ENCODE assay signal across 34 mouse cellular contexts in the genomic region with DNA sequence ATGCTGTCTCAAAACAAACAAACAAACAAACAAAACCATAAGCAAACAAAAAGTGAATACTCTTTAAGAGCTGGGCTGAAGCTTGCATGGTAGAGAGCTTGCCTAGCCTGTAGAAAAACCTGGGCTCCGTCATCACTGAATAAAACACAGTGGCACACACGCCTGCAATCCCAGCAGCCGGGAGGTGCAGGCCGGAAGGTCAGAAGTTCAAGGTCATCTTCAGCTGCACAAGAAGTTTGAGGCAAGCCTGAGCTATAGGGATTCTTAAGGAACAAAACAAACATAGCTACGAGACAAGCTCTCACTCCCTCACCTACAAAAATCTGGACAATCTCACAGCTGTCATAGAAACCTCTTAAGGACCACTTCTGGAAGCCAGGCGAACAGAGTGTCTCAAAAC. TPM values are rescaled to one million over a fixed set of nuclear protein-coding genes. Genes with fewer than 3 reads are reported as not detected.
A peak's percentile ranks its signal among the peaks of the same experiment; 100 is the strongest.
DNase-seq lines count a peak whose midpoint lies in the region; TF ChIP-seq lines count a peak whose summit lies in the region.
"Had no signal": no experiment of that assay in that cellular context is flagged by ENCODE, and none has a peak within 500 bp of the region (broad histone marks: within the 10 kb centered on the region; RNA-seq: fewer than 3 reads in every experiment).

No protein-coding gene starts in this region.

- H3K4me1 ChIP-seq in heart, embryonic 10.5 days: peaks cover 34% of the 10 kb centered on the region
- H3K4me1 ChIP-seq in ES-Bruce4 (ENCODE audit: control insufficient read depth, insufficient read depth, low read length): peaks cover 8% of the 10 kb centered on the region

- peak; percentile 79 for TF ChIP-seq EP300 in ES-Bruce4 (IDR thresholded peaks at IDR 0.05; ENCODE audit: insufficient read depth, low read depth, low read length)

- TF ChIP-seq CTCF in ES-Bruce4 (IDR thresholded peaks at IDR 0.05; ENCODE audit: low read depth, low read length): no peak

- no peak for TF ChIP-seq POLR2A in ES-Bruce4 (IDR thresholded peaks at IDR 0.05; ENCODE audit: insufficient read depth, low read length)

- peak overlapping the region; percentile 25; the same call in 1 of the 2 replicates for H3K27ac ChIP-seq in heart, embryonic 10.5 days
- peak overlapping the region; percentile 58 for H3K27ac ChIP-seq in ES-Bruce4 (ENCODE audit: insufficient read depth, low read length)
- H3K27ac ChIP-seq: embryonic facial prominence, embryonic 15.5 days; gastrocnemius, adult 2 months; heart, embryonic 15.5 days; hindbrain, embryonic 12.5 days; hindbrain, embryonic 15.5 days had no signal

- no peak overlapping the region for H3K9ac ChIP-seq in ES-Bruce4 (ENCODE audit: low read depth, poor library complexity, severe bottlenecking)
- H3K9ac ChIP-seq: embryonic facial prominence, embryonic 15.5 days; forebrain, postnatal 0 days; heart, embryonic 12.5 days; heart, embryonic 15.5 days; hindbrain, embryonic 12.5 days; hindbrain, embryonic 15.5 days had no signal

- 47% methylated on average over 6 of the region's 6 CpGs for WGBS in heart, embryonic 10.5 days

- H3K27me3 ChIP-seq in heart, embryonic 10.5 days (ENCODE audit: insufficient read depth, poor library complexity, severe bottlenecking): peaks cover 25% of the 10 kb centered on the region
- H3K27me3 ChIP-seq in ES-Bruce4 (ENCODE audit: control insufficient read depth, insufficient read depth, low read length, poor library complexity, severe bottlenecking): no peaks in the 10 kb centered on the region
- H3K27me3 ChIP-seq: hindbrain, embryonic 15.5 days had no signal

- H3K36me3 ChIP-seq in heart, embryonic 10.5 days: no peaks in the 10 kb centered on the region
- no peaks in the 10 kb centered on the region for H3K36me3 ChIP-seq in ES-Bruce4 (ENCODE audit: control insufficient read depth, insufficient read depth, low read length, poor library complexity, severe bottlenecking)
- H3K36me3 ChIP-seq: embryonic facial prominence, embryonic 15.5 days; heart, embryonic 12.5 days; heart, embryonic 15.5 days; hindbrain, embryonic 12.5 days; hindbrain, embryonic 15.5 days had no signal

- no peaks in the 10 kb centered on the region for H3K9me3 ChIP-seq in heart, embryonic 10.5 days
- H3K9me3 ChIP-seq in ES-Bruce4 (replicated peaks; ENCODE audit: control insufficient read depth, insufficient read depth, low read length, poor library complexity, severe bottlenecking): no peaks in the 10 kb centered on the region
- H3K9me3 ChIP-seq: embryonic facial prominence, embryonic 15.5 days; heart, embryonic 12.5 days; heart, embryonic 15.5 days; hindbrain, embryonic 12.5 days; hindbrain, embryonic 15.5 days had no signal

- no peak overlapping the region for H3K4me3 ChIP-seq in heart, embryonic 10.5 days
- no peak overlapping the region for H3K4me3 ChIP-seq in ES-Bruce4 (ENCODE audit: low read depth, low read length)
- H3K4me3 ChIP-seq: embryonic facial prominence, embryonic 15.5 days; gastrocnemius, adult 2 months; heart, embryonic 12.5 days; heart, embryonic 15.5 days; hindbrain, embryonic 12.5 days; hindbrain, embryonic 15.5 days had no signal

- no peak for DNase-seq in heart, embryonic 10.5 days (ENCODE audit: low spot score)
- no peak for DNase-seq in heart, postnatal 4 days
- peak; percentile 89 for DNase-seq in R1 (ENCODE audit: low read depth, low spot score)
- no peak for DNase-seq in adrenal gland, postnatal 14 days
- no peak for DNase-seq in layer of hippocampus, adult 9-10 months (ENCODE audit: low spot score)
- DNase-seq: adrenal gland, postnatal 10 days; B cell, adult 2 months; cerebellum, adult 11-12 months; cerebellum, adult 8-10 months; cerebellum, postnatal 10 days; cerebellum, postnatal 36 days; embryo, embryonic 11 days; forebrain, postnatal 0 days; gastrocnemius, adult 2 months; gastrocnemius, postnatal 14 days; heart, postnatal 10 days; heart, postnatal 36 days; kidney, adult 2 months had no signal

RNA-seq across cellular contexts. Expression of a gene that starts 0.6 kb away (rescaled TPM):
- polyA plus RNA-seq in heart, embryonic 10.5 days (2016; fragmentation: Nextera tagmentation; extraction: Ambion mirVana): not detected in 2 replicates
- total RNA-seq in heart, postnatal 4 days (2021): not detected
- not detected in 2 replicates for polyA plus RNA-seq in ES-Bruce4 (2011; ENCODE audit: insufficient read depth, insufficient read length, low read depth, missing spikeins)
- not detected in 2 replicates for total RNA-seq in adrenal gland, postnatal 14 days (2021)
- total RNA-seq: adrenal gland, adult 18-20 months; adrenal gland, postnatal 10 days; adrenal gland, postnatal 4 days; CH12.LX; gastrocnemius, adult 2 months; gastrocnemius, postnatal 14 days; gastrocnemius, postnatal 4 days; heart, adult 8-10 months; heart, postnatal 10 days; heart, postnatal 36 days; MEL had no signal
- polyA plus RNA-seq: embryonic facial prominence, embryonic 11.5 days; embryonic facial prominence, embryonic 15.5 days; forebrain, embryonic 11.5 days; heart, embryonic 12.5 days; heart, embryonic 15.5 days; hindbrain, embryonic 15.5 days; intestine, embryonic 14.5 days; intestine, postnatal 0 days; kidney, adult 2 months had no signal

RNA-seq across cellular contexts. Expression of a gene that starts 4.4 kb away (rescaled TPM):
- 8.5 and 10.3 TPM in 2 replicates for polyA plus RNA-seq in heart, embryonic 10.5 days (2016; fragmentation: Nextera tagmentation; extraction: Ambion mirVana)
- total RNA-seq in heart, postnatal 4 days (2021): 10 to 100 TPM; 29.1 to 33.8 TPM
- polyA plus RNA-seq in ES-Bruce4 (2011; ENCODE audit: insufficient read depth, insufficient read length, low read depth, missing spikeins): 36.1 and 43.6 TPM in 2 replicates
- 32.0 and 38.5 TPM in 2 replicates for total RNA-seq in adrenal gland, postnatal 14 days (2021)

RNA-seq across cellular contexts. Expression of a gene that starts 41.1 kb away (rescaled TPM):
- polyA plus RNA-seq in heart, embryonic 10.5 days (2016; fragmentation: Nextera tagmentation; extraction: Ambion mirVana): 6.7 and 8.7 TPM in 2 replicates
- 10 to 100 TPM; 16.4 to 17.5 TPM for total RNA-seq in heart, postnatal 4 days (2021)
- polyA plus RNA-seq in ES-Bruce4 (2011; ENCODE audit: insufficient read depth, insufficient read length, low read depth, missing spikeins): 36.5 and 39.1 TPM in 2 replicates
- 11.2 and 14.3 TPM in 2 replicates for total RNA-seq in adrenal gland, postnatal 14 days (2021)

RNA-seq across cellular contexts. Expression of a gene that starts 55.0 kb away (rescaled TPM):
- polyA plus RNA-seq in heart, embryonic 10.5 days (2016; fragmentation: Nextera tagmentation; extraction: Ambion mirVana): 2.3 and 2.7 TPM in 2 replicates
- total RNA-seq in heart, postnatal 4 days (2021): 1 to 10 TPM; 4.6 to 5.1 TPM
- polyA plus RNA-seq in ES-Bruce4 (2011; ENCODE audit: insufficient read depth, insufficient read length, low read depth, missing spikeins): 0.64 and 0.88 TPM in 2 replicates
- 2.3 and 3.5 TPM in 2 replicates for total RNA-seq in adrenal gland, postnatal 14 days (2021)
